Mouse (Mus musculus) liver, embryonic 14.5 days (tissue): ENCODE measurements around the gene Cntnap2.

ENCODE experiments used
- CTCF ChIP-seq: IDR thresholded peaks from 2 replicates; pipeline ENCODE4 v1.5.1; 2016; ENCODE audit warnings: antibody characterized with exemption, low read depth, control low read depth
- EP300 ChIP-seq: IDR thresholded peaks from 2 replicates; pipeline ENCODE4 v1.6.1; 2016; ENCODE audit warnings: antibody characterized with exemption, low read depth

- TF ChIP-seq CTCF (no peak), EP300 (no peak)
These were observed 1801.9 kb downstream of the Cntnap2 start for GRCm38 (mm10) chr6:46861076-46861475.
